ENCODE assay signal across 8 mouse cellular contexts in genomic region chr13:21749387-21750158, GRCm38 (mm10). TPM values are rescaled to one million over a fixed set of nuclear protein-coding genes. Genes with fewer than 3 reads are reported as not detected.
DNase-seq lines count a peak whose midpoint lies in the region; ATAC-seq and TF ChIP-seq lines count a peak whose summit lies in the region.

No protein-coding gene starts in this region.

- H3K27ac ChIP-seq in heart, embryonic 10.5 days = peak overlapping the region; percentile 89
- H3K27ac ChIP-seq in forebrain, embryonic 12.5 days = peak overlapping the region; percentile 97
- peak overlapping the region; percentile 99 for H3K27ac ChIP-seq in liver, embryonic 12.5 days
- H3K27ac ChIP-seq in stomach, embryonic 15.5 days = peak overlapping the region; percentile 97

- no peaks in the 10 kb centered on the region for H3K27me3 ChIP-seq in heart, embryonic 10.5 days (ENCODE audit: insufficient read depth, poor library complexity, severe bottlenecking)
- no peaks in the 10 kb centered on the region for H3K27me3 ChIP-seq in G1E (ENCODE audit: insufficient read depth, low read length)
- no peaks in the 10 kb centered on the region for H3K27me3 ChIP-seq in forebrain, embryonic 12.5 days
- no peaks in the 10 kb centered on the region for H3K27me3 ChIP-seq in liver, embryonic 12.5 days (replicated peaks)
- H3K27me3 ChIP-seq in stomach, embryonic 15.5 days (replicated peaks) = no peaks in the 10 kb centered on the region

- no peak for ATAC-seq in G1E (ENCODE audit: extremely low read depth, insufficient number of reproducible peaks, low FRiP score, poor library complexity, severe bottlenecking)
- ATAC-seq in forebrain, embryonic 12.5 days (ENCODE audit: low FRiP score) = no peak
- ATAC-seq in liver, embryonic 12.5 days = no peak
- ATAC-seq in stomach, embryonic 15.5 days (ENCODE audit: insufficient read depth, low FRiP score, low read depth) = no peak

- WGBS in heart, embryonic 10.5 days = 7% methylated on average over 5 of the region's 5 CpGs
- 4% methylated on average over 5 of the region's 5 CpGs for WGBS in forebrain, embryonic 12.5 days
- under 1% methylated on average over 5 of the region's 5 CpGs for WGBS in liver, embryonic 12.5 days (ENCODE audit: insufficient replicate concordance)
- 2% methylated on average over 5 of the region's 5 CpGs for WGBS in stomach, embryonic 15.5 days

- H3K4me1 ChIP-seq in heart, embryonic 10.5 days = peaks cover 17% of the 10 kb centered on the region; the same call in 1 of the 2 replicates
- H3K4me1 ChIP-seq in G1E (ENCODE audit: insufficient read depth, low read depth, low read length) = peaks cover 49% of the 10 kb centered on the region
- H3K4me1 ChIP-seq in forebrain, embryonic 12.5 days = peaks cover 33% of the 10 kb centered on the region
- peaks cover 49% of the 10 kb centered on the region for H3K4me1 ChIP-seq in liver, embryonic 12.5 days
- peaks cover 11% of the 10 kb centered on the region; the same call in 1 of the 2 replicates for H3K4me1 ChIP-seq in stomach, embryonic 15.5 days

- H3K4me2 ChIP-seq in forebrain, embryonic 12.5 days = peak overlapping the region; percentile 85
- H3K4me2 ChIP-seq in liver, embryonic 12.5 days = peak overlapping the region; percentile 68
- H3K4me2 ChIP-seq in stomach, embryonic 15.5 days = peak overlapping the region; percentile 67

- 0 out of 2 replicates have a peak, but pooled peaks cover 2% of the 10 kb centered on the region for H3K36me3 ChIP-seq in heart, embryonic 10.5 days
- H3K36me3 ChIP-seq in G1E (replicated peaks) = no peaks in the 10 kb centered on the region
- no peaks in the 10 kb centered on the region for H3K36me3 ChIP-seq in forebrain, embryonic 12.5 days (replicated peaks)
- peaks cover 4% of the 10 kb centered on the region for H3K36me3 ChIP-seq in liver, embryonic 12.5 days
- H3K36me3 ChIP-seq in stomach, embryonic 15.5 days = no peaks in the 10 kb centered on the region

- peak overlapping the region; percentile 75 for H3K9ac ChIP-seq in forebrain, embryonic 12.5 days
- peak overlapping the region; percentile 80 for H3K9ac ChIP-seq in liver, embryonic 12.5 days
- peak overlapping the region; percentile 59 for H3K9ac ChIP-seq in stomach, embryonic 15.5 days

- peak; percentile 77 for DNase-seq in heart, embryonic 10.5 days (ENCODE audit: low spot score)
- DNase-seq in heart, adult 18-20 months = no peak
- DNase-seq in G1E (ENCODE audit: low spot score) = no peak
- no peak for DNase-seq in cerebellum, postnatal 14 days
- no peak for DNase-seq in frontal cortex, postnatal 14 days (ENCODE audit: low spot score in 2 of 2)

- H3K4me3 ChIP-seq in heart, embryonic 10.5 days = peak overlapping the region; percentile 62
- peak overlapping the region; percentile 68 for H3K4me3 ChIP-seq in G1E (ENCODE audit: low read depth, low read length)
- peak overlapping the region; percentile 57 for H3K4me3 ChIP-seq in forebrain, embryonic 12.5 days (replicated peaks)
- H3K4me3 ChIP-seq in liver, embryonic 12.5 days = peak overlapping the region; percentile 61
- H3K4me3 ChIP-seq in stomach, embryonic 15.5 days (replicated peaks) = peak overlapping the region; percentile 51

- TF ChIP-seq CTCF in G1E (IDR thresholded peaks at IDR 0.05; ENCODE audit: low read depth, low read length) = no peak

- H3K9me3 ChIP-seq in heart, embryonic 10.5 days = no peaks in the 10 kb centered on the region
- no peaks in the 10 kb centered on the region for H3K9me3 ChIP-seq in G1E (replicated peaks)
- H3K9me3 ChIP-seq in forebrain, embryonic 12.5 days = no peaks in the 10 kb centered on the region
- H3K9me3 ChIP-seq in liver, embryonic 12.5 days (replicated peaks) = no peaks in the 10 kb centered on the region
- H3K9me3 ChIP-seq in stomach, embryonic 15.5 days = no peaks in the 10 kb centered on the region

RNA-seq across cellular contexts. Expression of gene Hist1h4k, which starts 0.7 kb away (rescaled TPM):
- 2.4 and 3.8 TPM in 2 replicates for polyA plus RNA-seq in heart, embryonic 10.5 days (2016; fragmentation: Nextera tagmentation; extraction: Ambion mirVana)
- 10 to 100 TPM; 39.5 to 45.0 TPM for total RNA-seq in heart, adult 18-20 months (2021)
- total RNA-seq in G1E (2014; fragmentation: Nextera tagmentation) (1,076 and 1,147 TPM in 2 replicates), G1E (2017) (4,982 and 5,364 TPM in 2 replicates)
- polyA plus RNA-seq in G1E (2012) = 12.1 and 66.9 TPM in 2 replicates
- 2.4 and 4.5 TPM in 2 replicates for polyA plus RNA-seq in forebrain, embryonic 12.5 days (2016; fragmentation: Nextera tagmentation; extraction: Ambion mirVana)
- 3.7 and 5.9 TPM in 2 replicates for polyA plus RNA-seq in liver, embryonic 12.5 days (2016; fragmentation: Nextera tagmentation; extraction: Ambion mirVana)
- polyA plus RNA-seq in stomach, embryonic 15.5 days (2015; fragmentation: Nextera tagmentation; extraction: Ambion mirVana) = 2.4 and 3.2 TPM in 2 replicates

RNA-seq across cellular contexts. Expression of gene Hist1h2ak, which starts 4.1 kb away (rescaled TPM):
- polyA plus RNA-seq in heart, embryonic 10.5 days (2016; fragmentation: Nextera tagmentation; extraction: Ambion mirVana) = 6.7 and 8.3 TPM in 2 replicates
- 1 to 10 TPM; 2.5 to 4.6 TPM for total RNA-seq in heart, adult 18-20 months (2021)
- total RNA-seq in G1E (2014; fragmentation: Nextera tagmentation) (1,742 and 2,057 TPM in 2 replicates), G1E (2017) (1,288 and 1,589 TPM in 2 replicates)
- 71.1 and 196 TPM in 2 replicates for polyA plus RNA-seq in G1E (2012)
- polyA plus RNA-seq in forebrain, embryonic 12.5 days (2016; fragmentation: Nextera tagmentation; extraction: Ambion mirVana) = 34.1 and 37.7 TPM in 2 replicates
- 42.8 and 58.5 TPM in 2 replicates for polyA plus RNA-seq in liver, embryonic 12.5 days (2016; fragmentation: Nextera tagmentation; extraction: Ambion mirVana)
- 28.6 and 40.6 TPM in 2 replicates for polyA plus RNA-seq in stomach, embryonic 15.5 days (2015; fragmentation: Nextera tagmentation; extraction: Ambion mirVana)

RNA-seq across cellular contexts. Expression of gene Hist1h2bn, which starts 4.3 kb away (rescaled TPM):
- polyA plus RNA-seq in heart, embryonic 10.5 days (2016; fragmentation: Nextera tagmentation; extraction: Ambion mirVana) = 1.2 and 3.0 TPM in 2 replicates
- total RNA-seq in heart, adult 18-20 months (2021) = 1 to 10 TPM; 4.3 to 4.8 TPM
- total RNA-seq in G1E (2014; fragmentation: Nextera tagmentation) (350 and 535 TPM in 2 replicates), G1E (2017) (410 and 794 TPM in 2 replicates)
- 0.90 and 0.98 TPM in 2 replicates for polyA plus RNA-seq in G1E (2012)
- polyA plus RNA-seq in forebrain, embryonic 12.5 days (2016; fragmentation: Nextera tagmentation; extraction: Ambion mirVana) = 4.9 and 5.2 TPM in 2 replicates
- 8.6 and 8.9 TPM in 2 replicates for polyA plus RNA-seq in liver, embryonic 12.5 days (2016; fragmentation: Nextera tagmentation; extraction: Ambion mirVana)
- polyA plus RNA-seq in stomach, embryonic 15.5 days (2015; fragmentation: Nextera tagmentation; extraction: Ambion mirVana) = 3.3 and 6.0 TPM in 2 replicates

RNA-seq across cellular contexts. Expression of gene Hist1h4j, which starts 14.7 kb away (rescaled TPM):
- polyA plus RNA-seq in heart, embryonic 10.5 days (2016; fragmentation: Nextera tagmentation; extraction: Ambion mirVana) = 2.0 TPM in 1 of 2 replicates, not detected in the other
- total RNA-seq in heart, adult 18-20 months (2021) = 1 to 10 TPM; 1.9 to 3.4 TPM
- total RNA-seq in G1E (2014; fragmentation: Nextera tagmentation) (20.2 and 51.9 TPM in 2 replicates), G1E (2017) (121 TPM in 2 replicates)
- 1.2 and 6.4 TPM in 2 replicates for polyA plus RNA-seq in G1E (2012)
- polyA plus RNA-seq in forebrain, embryonic 12.5 days (2016; fragmentation: Nextera tagmentation; extraction: Ambion mirVana) = 0.74 and 0.86 TPM in 2 replicates
- 0.59 and 0.75 TPM in 2 replicates for polyA plus RNA-seq in liver, embryonic 12.5 days (2016; fragmentation: Nextera tagmentation; extraction: Ambion mirVana)
- 2.9 and 3.6 TPM in 2 replicates for polyA plus RNA-seq in stomach, embryonic 15.5 days (2015; fragmentation: Nextera tagmentation; extraction: Ambion mirVana)

RNA-seq across cellular contexts. Expression of gene Hist1h2bm, which starts 27.7 kb away (rescaled TPM):
- 2.4 and 3.7 TPM in 2 replicates for polyA plus RNA-seq in heart, embryonic 10.5 days (2016; fragmentation: Nextera tagmentation; extraction: Ambion mirVana)
- total RNA-seq in heart, adult 18-20 months (2021) = 1 to 10 TPM; 2.0 to 3.6 TPM
- total RNA-seq in G1E (2014; fragmentation: Nextera tagmentation) (170 and 209 TPM in 2 replicates), G1E (2017) (309 and 556 TPM in 2 replicates)
- polyA plus RNA-seq in G1E (2012) = 1.2 and 3.4 TPM in 2 replicates
- 5.8 and 5.9 TPM in 2 replicates for polyA plus RNA-seq in forebrain, embryonic 12.5 days (2016; fragmentation: Nextera tagmentation; extraction: Ambion mirVana)
- polyA plus RNA-seq in liver, embryonic 12.5 days (2016; fragmentation: Nextera tagmentation; extraction: Ambion mirVana) = 6.4 and 6.5 TPM in 2 replicates
- 2.5 and 3.3 TPM in 2 replicates for polyA plus RNA-seq in stomach, embryonic 15.5 days (2015; fragmentation: Nextera tagmentation; extraction: Ambion mirVana)
